Mouse (Mus musculus) small intestine, adult 2 months (tissue): ENCODE measurements at regions not wholly inside any gene's neighbourhood (a gene's known extent, or its start where the extent isn't known, plus 50 kb on each side); places are given as distances from the start of the nearest gene placed in this dataset.

Experiments
- H3K27ac ChIP-seq: fragments of 200-500 bp; 2 replicates; pipeline ENCODE4 v1.5.1; 2012; ENCODE audit warnings: low read depth, low read length, control low read depth, inconsistent platforms; ENCODE audit not compliant: insufficient read depth
- H3K27me3 ChIP-seq: fragments of 200-500 bp; 2 replicates; pipeline ENCODE4 v1.6.1; 2012; ENCODE audit warnings: mild to moderate bottlenecking, moderate library complexity, low read length, inconsistent platforms; ENCODE audit not compliant: control insufficient read depth, insufficient read depth
- H3K36me3 ChIP-seq: fragments of 200-500 bp; 2 replicates; pipeline ENCODE4 v1.6.1; 2012; ENCODE audit warnings: mild to moderate bottlenecking, low read length, control low read depth, inconsistent platforms; ENCODE audit not compliant: control insufficient read depth, insufficient read depth
- H3K4me1 ChIP-seq: fragments of 200-500 bp; 2 replicates; pipeline ENCODE4 v1.6.1; 2012; ENCODE audit warnings: low read length, inconsistent platforms, mixed read lengths; ENCODE audit not compliant: control insufficient read depth, insufficient read depth, insufficient read length
- H3K4me3 ChIP-seq: fragments of 200-500 bp; 2 replicates; pipeline ENCODE4 v1.5.1; 2012; ENCODE audit warnings: low read depth, mild to moderate bottlenecking, control low read depth, inconsistent platforms, low read length, moderate library complexity
- CTCF ChIP-seq: fragments of 200-500 bp; IDR thresholded peaks from 2 replicates; pipeline ENCODE4 v1.5.1; 2012; ENCODE audit warnings: low read depth, mild to moderate bottlenecking, control low read depth, inconsistent platforms, low read length, moderate library complexity, mixed read lengths; ENCODE audit not compliant: insufficient replicate concordance, insufficient read length; ENCODE audit errors: extremely low read depth
- POLR2A ChIP-seq: fragments of 200-500 bp; IDR thresholded peaks from 2 replicates; pipeline ENCODE4 v1.6.1; 2012; ENCODE audit warnings: low read depth, mild to moderate bottlenecking, control low read depth, inconsistent platforms, low read length, moderate library complexity
- WGBS: fragments of 180-500 bp; shearing (Covaris S2); methylation state at CpG from one replicate; pipeline ENCODE4 v1.1.7; 2018; 5-methylcytosine and 5-hydroxymethylcytosine counted together

DNA sequence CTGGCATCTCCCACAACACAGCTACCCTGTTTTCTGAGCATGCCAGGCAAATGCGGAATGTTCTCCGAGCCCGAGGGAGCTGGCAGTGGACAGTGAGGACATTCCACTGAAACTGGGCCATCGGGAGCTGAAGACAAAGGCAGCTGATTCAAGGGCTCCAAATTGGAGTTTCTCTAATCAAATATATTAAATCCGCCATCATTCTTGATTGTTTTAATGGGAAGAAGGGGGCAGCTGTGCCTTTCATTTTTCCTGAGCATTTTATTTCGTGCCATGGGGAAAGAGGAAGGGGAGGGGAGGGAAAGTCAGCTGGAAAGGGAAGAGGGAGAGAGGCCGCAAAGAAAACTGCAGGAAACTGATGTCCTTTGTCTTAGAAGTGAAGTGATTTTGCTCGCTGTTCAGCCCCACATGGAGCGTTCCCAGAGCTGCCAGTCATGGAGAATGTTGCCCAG is 373.9 kb downstream of the Cog6 start:
- Histone ChIP-seq H3K27me3 (no peaks in the 10 kb centered on the region), H3K27ac (no peak overlapping the region), H3K4me1 (no peaks in the 10 kb centered on the region; the same call in 1 of the 2 replicates), H3K4me3 (no peak overlapping the region), H3K36me3 (no peaks in the 10 kb centered on the region)
- WGBS: 86% methylated on average over 9 of the region's 9 CpGs
- no peak for TF ChIP-seq CTCF
- no peak for TF ChIP-seq POLR2A

DNA sequence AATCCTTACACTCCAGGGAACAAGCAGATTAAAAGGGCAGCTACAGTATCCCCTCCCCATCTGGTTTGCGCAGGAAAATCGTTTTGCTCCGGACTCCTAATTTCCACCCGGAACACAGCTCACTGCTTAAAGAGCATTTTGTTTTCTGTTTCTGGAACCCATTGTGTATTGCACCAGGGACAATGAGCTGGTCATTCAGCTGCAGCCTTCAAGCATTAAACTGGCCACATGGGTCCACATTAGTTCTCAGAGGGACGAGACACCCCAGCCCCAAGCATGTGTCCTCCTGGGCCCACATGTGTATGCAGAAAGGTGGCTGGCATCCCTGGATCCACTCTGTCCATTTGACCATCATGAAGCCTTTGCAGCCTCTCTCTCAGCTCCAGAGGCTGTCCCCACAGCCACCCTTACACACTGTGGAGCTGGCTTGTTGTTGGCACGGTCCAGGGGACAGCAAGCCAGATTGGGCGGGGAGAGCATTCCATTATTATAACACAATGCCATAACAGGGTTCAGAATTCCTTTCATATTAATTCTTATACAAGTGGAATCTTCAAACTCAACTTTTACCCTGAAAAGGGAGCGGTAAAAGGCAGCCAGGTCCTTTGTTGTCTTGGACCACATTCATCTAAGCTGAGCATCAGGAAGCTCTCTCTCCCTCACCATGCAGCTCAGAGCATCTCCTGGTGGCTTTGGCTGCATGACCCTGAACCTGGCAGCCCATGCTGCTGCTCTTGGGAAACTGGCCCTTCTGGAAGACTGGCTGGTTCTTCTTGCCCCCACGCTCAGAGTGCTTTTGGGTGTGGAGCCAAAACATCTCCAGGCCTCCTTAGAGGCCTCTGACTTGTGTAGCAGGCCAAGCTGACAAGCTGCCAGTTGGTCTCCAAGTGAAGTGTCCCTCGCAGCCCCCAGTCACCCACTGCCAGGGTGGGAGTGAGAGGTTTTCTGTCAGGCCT is 373.4 kb downstream of the Foxo1 start:
- H3K4me3 ChIP-seq: no peak overlapping the region
- no peaks in the 10 kb centered on the region for H3K36me3 ChIP-seq
- no peak for TF ChIP-seq POLR2A
- TF ChIP-seq CTCF: no peak
- H3K27ac ChIP-seq: peak overlapping the region; percentile 25
- H3K4me1 ChIP-seq: no peaks in the 10 kb centered on the region; the same call in 1 of the 2 replicates
- H3K27me3 ChIP-seq: no peaks in the 10 kb centered on the region
- WGBS: 75% methylated on average over 10 of the region's 10 CpGs

DNA sequence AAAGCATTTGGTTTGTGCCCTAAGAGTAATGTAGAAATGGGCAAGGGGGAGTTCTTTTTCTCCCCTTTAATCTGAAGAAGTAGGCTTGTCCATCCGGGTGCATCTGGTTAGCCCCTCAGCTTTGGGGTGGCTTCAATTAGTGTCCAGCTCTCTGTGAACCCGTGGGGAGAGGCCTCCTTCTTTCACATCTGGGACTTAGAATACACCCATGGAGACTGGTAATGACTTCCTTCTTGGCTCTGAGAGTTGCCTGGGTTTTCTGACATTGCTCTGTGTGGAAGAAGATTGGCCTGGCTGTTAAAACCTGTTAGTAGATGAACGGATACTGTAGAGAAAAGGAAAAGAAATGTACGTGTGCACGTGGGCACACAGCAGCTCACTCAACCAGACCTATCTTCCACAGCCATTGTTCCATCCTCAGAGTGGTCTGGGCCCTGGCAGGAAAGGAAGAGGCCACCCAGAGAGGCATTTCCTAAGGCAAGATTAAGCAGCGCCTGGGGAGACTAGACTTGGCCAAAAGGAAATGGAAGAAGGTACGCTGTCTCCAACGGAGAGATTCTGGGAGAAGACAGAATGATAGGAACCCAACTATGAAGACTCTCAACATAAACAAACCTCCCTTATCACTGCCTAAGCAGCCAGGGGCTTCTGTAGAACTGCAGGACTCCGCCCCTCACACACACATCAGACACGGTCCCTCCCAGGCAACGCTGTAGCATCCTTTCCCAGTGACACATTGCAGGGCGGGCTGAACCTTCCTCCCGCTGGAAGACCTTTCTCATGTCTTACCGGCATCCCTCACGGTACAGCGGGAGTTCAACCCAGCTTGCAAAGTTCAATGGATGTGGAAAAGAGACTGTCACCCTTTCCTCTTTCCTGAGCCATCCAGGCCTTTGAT is 372.4 kb downstream of the Foxo1 start:
- peak overlapping the region; percentile 25; the same call in 1 of the 2 replicates for H3K27ac ChIP-seq

DNA sequence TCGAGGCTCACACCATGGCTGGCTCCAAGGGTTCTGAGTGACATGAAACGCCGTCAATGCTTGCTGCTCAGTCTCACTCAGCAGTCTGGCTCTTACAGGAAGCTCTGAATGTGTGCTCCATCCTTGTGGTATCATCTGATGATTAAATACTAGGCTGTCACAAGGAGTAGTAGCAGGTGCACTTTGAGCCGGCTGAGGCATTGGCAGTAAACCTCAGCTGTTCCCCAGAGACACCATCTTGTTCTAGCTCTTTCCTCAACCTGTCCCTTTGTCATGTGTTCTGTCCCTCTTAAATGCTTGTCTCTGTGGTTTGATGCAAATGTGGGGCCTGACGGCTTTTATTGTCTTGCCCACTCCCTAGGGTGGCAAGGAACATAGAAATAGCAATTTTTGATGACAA is 370.7 kb downstream of the Foxo1 start:
- H3K4me3 ChIP-seq: no peak overlapping the region
- no peaks in the 10 kb centered on the region for H3K36me3 ChIP-seq
- 83% methylated on average over 5 of the region's 5 CpGs for WGBS

More for the DNA sequence above, 372.4 kb downstream of the Foxo1 start:
- WGBS: 69% methylated on average over 16 of the region's 16 CpGs
- TF ChIP-seq POLR2A (no peak), CTCF (no peak)
- Histone ChIP-seq H3K27me3 (no peaks in the 10 kb centered on the region), H3K4me3 (no peak overlapping the region), H3K36me3 (no peaks in the 10 kb centered on the region), H3K4me1 (no peaks in the 10 kb centered on the region; the same call in 1 of the 2 replicates)

DNA sequence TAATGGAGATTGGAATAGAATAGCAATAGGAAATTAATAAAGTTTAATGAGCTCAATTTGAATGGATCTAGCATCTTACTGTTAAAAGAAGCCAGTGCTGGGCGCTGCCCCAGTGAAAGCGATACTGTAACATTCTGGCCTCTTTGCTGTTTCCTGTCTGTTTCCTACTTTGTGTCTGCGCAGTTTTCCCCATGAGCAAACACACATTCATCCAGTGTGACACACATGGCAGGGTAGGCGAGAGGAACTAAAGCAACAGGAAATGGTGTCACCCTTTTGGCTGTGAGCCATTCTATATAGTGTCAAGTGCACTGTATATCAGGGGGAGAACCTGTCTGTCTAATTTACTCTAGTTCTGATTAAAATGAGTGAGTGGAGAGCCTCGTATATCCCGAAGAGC is 366.2 kb downstream of the Foxo1 start:
- 47% methylated on average over 6 of the region's 6 CpGs for WGBS
- Histone ChIP-seq H3K4me1 (no peaks in the 10 kb centered on the region; the same call in 1 of the 2 replicates), H3K27ac (no peak overlapping the region), H3K4me3 (no peak overlapping the region), H3K27me3 (no peaks in the 10 kb centered on the region), H3K36me3 (no peaks in the 10 kb centered on the region)
- TF ChIP-seq CTCF (no peak), POLR2A (no peak)

More for the DNA sequence above, 370.7 kb downstream of the Foxo1 start:
- Histone ChIP-seq H3K27ac (no peak overlapping the region), H3K27me3 (no peaks in the 10 kb centered on the region), H3K4me1 (no peaks in the 10 kb centered on the region; the same call in 1 of the 2 replicates)
- no peak for TF ChIP-seq CTCF
- no peak for TF ChIP-seq POLR2A

DNA sequence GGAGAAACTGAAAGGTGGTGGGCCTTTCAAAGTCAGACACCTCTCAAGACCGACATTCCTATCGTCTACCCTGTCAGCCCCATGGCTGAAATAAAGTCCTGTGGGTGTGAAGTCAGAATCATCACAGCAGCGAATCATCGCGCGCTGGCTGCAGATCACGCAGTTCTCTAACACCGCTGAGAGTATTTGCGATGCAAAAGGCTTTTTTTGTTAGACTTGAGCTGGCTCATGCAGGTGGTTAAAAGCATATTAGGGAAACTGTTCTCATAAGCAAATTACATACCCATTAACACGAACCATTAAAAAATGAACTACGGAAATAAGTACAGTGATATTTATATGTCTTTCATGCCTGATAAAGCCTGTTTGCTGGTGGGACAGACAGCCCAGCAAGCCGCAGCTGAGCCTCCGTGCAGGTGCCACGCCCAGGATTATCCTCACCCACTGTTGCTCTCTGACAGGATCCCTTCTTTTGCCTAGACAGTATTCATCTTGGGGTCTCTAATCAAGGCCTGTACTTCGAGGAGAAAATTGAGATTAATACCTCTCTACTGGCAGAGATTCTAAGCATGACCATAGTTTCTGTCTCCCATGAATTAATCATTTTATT is 365.5 kb downstream of the Foxo1 start:
- 78% methylated on average over 15 of the region's 15 CpGs for WGBS
- no peak for TF ChIP-seq POLR2A
- TF ChIP-seq CTCF: no peak
- Histone ChIP-seq H3K4me1 (no peaks in the 10 kb centered on the region; the same call in 1 of the 2 replicates), H3K36me3 (no peaks in the 10 kb centered on the region), H3K27me3 (no peaks in the 10 kb centered on the region), H3K27ac (no peak overlapping the region), H3K4me3 (no peak overlapping the region)
